In genomic region chr9:89267093-89267492, GRCm38 (mm10) we compare ENCODE assay signal across 25 mouse cellular contexts. TPM values are rescaled to one million over a fixed set of nuclear protein-coding genes. Genes with fewer than 3 reads are reported as not detected.
DNase-seq lines count a peak whose midpoint lies in the region; ATAC-seq and TF ChIP-seq lines count a peak whose summit lies in the region.
"Had no signal": no experiment of that assay in that cellular context is flagged by ENCODE, and none has a peak within 500 bp of the region (broad histone marks: within the 10 kb centered on the region; RNA-seq: fewer than 3 reads in every experiment).

No protein-coding gene starts in this region.

- 74% methylated on average over 4 of the region's 4 CpGs for WGBS in kidney, adult 2 months
- WGBS in intestine, embryonic 16.5 days, result 62% methylated on average over 4 of the region's 4 CpGs

- H3K4me1 ChIP-seq in kidney, adult 2 months (ENCODE audit: control insufficient read depth, insufficient read depth, low read length), result no peaks in the 10 kb centered on the region
- H3K4me1 ChIP-seq in intestine, embryonic 16.5 days (ENCODE audit: control insufficient read depth, insufficient read depth, low read length), result no peaks in the 10 kb centered on the region
- H3K4me1 ChIP-seq: forebrain, embryonic 12.5 days; heart, embryonic 15.5 days; hindbrain, embryonic 15.5 days; intestine, embryonic 15.5 days; kidney, embryonic 15.5 days; limb, embryonic 10.5 days; liver, embryonic 12.5 days; midbrain, embryonic 12.5 days had no signal

- no peak overlapping the region for H3K9ac ChIP-seq in intestine, embryonic 16.5 days (ENCODE audit: low read depth, low read length)
- H3K9ac ChIP-seq: forebrain, embryonic 12.5 days; heart, embryonic 15.5 days; hindbrain, embryonic 15.5 days; intestine, embryonic 15.5 days; kidney, embryonic 15.5 days; liver, embryonic 12.5 days; midbrain, embryonic 12.5 days had no signal

- no peaks in the 10 kb centered on the region for H3K27me3 ChIP-seq in kidney, adult 2 months (replicated peaks; ENCODE audit: control insufficient read depth, insufficient read depth, low read length)
- H3K27me3 ChIP-seq in intestine, embryonic 16.5 days (replicated peaks; ENCODE audit: control insufficient read depth, insufficient read depth, low read length), result no peaks in the 10 kb centered on the region
- H3K27me3 ChIP-seq: forebrain, embryonic 12.5 days; heart, embryonic 15.5 days; hindbrain, embryonic 15.5 days; intestine, embryonic 15.5 days; kidney, embryonic 15.5 days; liver, embryonic 12.5 days; midbrain, embryonic 12.5 days had no signal

- peak; percentile 4 for DNase-seq in kidney, adult 2 months
- no peak for DNase-seq in kidney, postnatal 14 days
- peak; percentile 19 for DNase-seq in A20 (ENCODE audit: low read depth, low spot score)
- peak; percentile 22 for DNase-seq in brain, adult 2 months (ENCODE audit: low read depth, low spot score)
- DNase-seq in right cerebral cortex, postnatal 10 days (ENCODE audit: low spot score in 2 of 2), result no peak
- no peak for DNase-seq in kidney, adult 8-10 months
- DNase-seq: adrenal gland, postnatal 10 days; B cell, adult 2 months; cerebellum, adult 11 months; cerebellum, adult 9-11 months; heart, postnatal 36 days; lung, adult 2 months; right cerebral cortex, postnatal 14 days had no signal

- no peaks in the 10 kb centered on the region for H3K36me3 ChIP-seq in kidney, adult 2 months (ENCODE audit: control insufficient read depth, insufficient read depth, low read length)
- no peaks in the 10 kb centered on the region for H3K36me3 ChIP-seq in intestine, embryonic 16.5 days (ENCODE audit: control insufficient read depth, insufficient read depth, low read length)
- H3K36me3 ChIP-seq: forebrain, embryonic 12.5 days; heart, embryonic 15.5 days; hindbrain, embryonic 15.5 days; intestine, embryonic 15.5 days; kidney, embryonic 15.5 days; limb, embryonic 10.5 days; liver, embryonic 12.5 days; midbrain, embryonic 12.5 days had no signal

- no peak overlapping the region for H3K4me3 ChIP-seq in kidney, adult 2 months (ENCODE audit: insufficient read depth, low read depth, low read length)
- no peak overlapping the region for H3K4me3 ChIP-seq in intestine, embryonic 16.5 days (ENCODE audit: low read length)
- H3K4me3 ChIP-seq: forebrain, embryonic 12.5 days; heart, adult 2 months; heart, embryonic 15.5 days; hindbrain, embryonic 15.5 days; intestine, embryonic 15.5 days; kidney, embryonic 15.5 days; limb, embryonic 10.5 days; liver, embryonic 12.5 days; midbrain, embryonic 12.5 days had no signal

- ATAC-seq in inflammation-experienced regulatory T-cells, adult 6 months, result peak; percentile 61
- no peak for ATAC-seq in intestine, embryonic 16.5 days
- ATAC-seq: intestine, embryonic 15.5 days; liver, embryonic 12.5 days had no signal

- H3K27ac ChIP-seq in kidney, adult 2 months (ENCODE audit: insufficient read depth, low read depth, low read length), result no peak overlapping the region
- no peak overlapping the region for H3K27ac ChIP-seq in intestine, embryonic 16.5 days (ENCODE audit: low read length)
- H3K27ac ChIP-seq: forebrain, embryonic 12.5 days; heart, adult 2 months; heart, embryonic 15.5 days; hindbrain, embryonic 15.5 days; intestine, embryonic 15.5 days; kidney, embryonic 15.5 days; limb, embryonic 10.5 days; liver, embryonic 12.5 days; midbrain, embryonic 12.5 days; stomach, postnatal 0 days had no signal

- no peak for TF ChIP-seq CTCF in kidney, adult 2 months (conservative IDR thresholded peaks at IDR 0.05; ENCODE audit: insufficient read depth, insufficient read length, low read depth, low read length)

- TF ChIP-seq POLR2A in kidney, adult 2 months (IDR thresholded peaks at IDR 0.05; ENCODE audit: low read depth, low read length), result no peak

- no peaks in the 10 kb centered on the region for H3K9me3 ChIP-seq in intestine, embryonic 16.5 days (ENCODE audit: control insufficient read depth, low read length)
- H3K9me3 ChIP-seq: forebrain, embryonic 12.5 days; heart, embryonic 15.5 days; hindbrain, embryonic 15.5 days; intestine, embryonic 15.5 days; limb, embryonic 10.5 days; midbrain, embryonic 12.5 days had no signal

- no peak overlapping the region for H3K4me2 ChIP-seq in intestine, embryonic 16.5 days (ENCODE audit: low read depth, low read length)
- H3K4me2 ChIP-seq: forebrain, embryonic 12.5 days; heart, embryonic 15.5 days; hindbrain, embryonic 15.5 days; intestine, embryonic 15.5 days; kidney, embryonic 15.5 days; liver, embryonic 12.5 days; midbrain, embryonic 12.5 days had no signal

RNA-seq across cellular contexts. Expression of gene Mthfs, which starts 56.6 kb away (rescaled TPM):
- 14.4 and 23.5 TPM in 2 replicates for polyA plus RNA-seq in kidney, adult 2 months (2012; rRNA removed)
- polyA plus RNA-seq in inflammation-experienced regulatory T-cells, adult 6 months (2017; shearing (Covaris generic)), result 100 to 1,000 TPM in 1 of 3 experiments, 10 to 100 TPM in 2; 85.3 to 110 (median 93.7) TPM
- polyA plus RNA-seq in intestine, embryonic 16.5 days (2015; fragmentation: Nextera tagmentation; extraction: Ambion mirVana), result 29.8 and 36.2 TPM in 2 replicates

Comparison
In these comparisons a context has a peak if more than half of its experiments do, and no peak if none do; other contexts are left out.
1. DNase-seq: peak in kidney, adult 2 months (single experiment), A20 (single experiment) and brain, adult 2 months (single experiment); none in kidney, postnatal 14 days (single experiment), right cerebral cortex, postnatal 10 days (0 of 2) and kidney, adult 8-10 months (0 of 2).